In the genomic region with DNA sequence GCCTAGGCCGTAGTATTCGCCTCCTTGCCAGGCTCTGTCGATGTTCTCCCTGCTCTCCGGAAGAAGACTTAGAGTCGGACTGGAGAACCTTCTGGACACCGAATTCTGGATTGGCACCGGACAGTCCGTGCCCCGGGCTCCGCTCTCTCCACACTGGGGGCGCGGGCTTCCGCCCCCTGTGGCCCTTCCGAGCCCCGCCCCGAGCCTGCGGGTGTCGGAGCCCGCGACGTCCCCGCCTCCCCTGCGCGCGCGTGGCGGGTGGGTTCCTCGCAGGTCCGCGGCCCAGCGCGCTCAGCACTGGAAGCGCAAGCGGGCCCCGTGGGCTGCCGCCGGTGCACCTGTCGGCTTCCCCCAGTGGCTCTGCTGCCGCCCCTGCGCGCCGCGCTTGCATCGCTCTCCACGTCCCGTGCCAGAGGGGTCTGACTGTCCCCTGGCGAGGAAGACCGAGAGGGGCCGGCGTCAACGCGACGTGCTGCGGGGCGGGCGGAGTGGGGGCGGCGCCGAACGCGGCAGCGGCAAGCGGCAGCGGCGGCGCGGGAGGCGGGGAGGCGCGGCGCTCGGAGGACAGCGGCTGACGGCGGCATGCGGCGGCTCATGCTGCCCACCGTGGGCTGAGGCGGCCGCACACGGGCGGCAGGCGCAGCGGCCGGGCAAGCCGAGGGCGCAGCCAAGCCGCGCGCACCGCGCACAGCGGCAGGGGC, we compare ENCODE assay signal across 8 mouse cellular contexts. TPM values are rescaled to one million over a fixed set of nuclear protein-coding genes. Genes with fewer than 3 reads are reported as not detected.
DNase-seq lines count a peak whose midpoint lies in the region; ATAC-seq and TF ChIP-seq lines count a peak whose summit lies in the region.

No protein-coding gene starts in this region.

- peaks cover 21% of the 10 kb centered on the region for H3K4me1 ChIP-seq in heart, embryonic 12.5 days (replicated peaks)
- peaks cover 11% of the 10 kb centered on the region for H3K4me1 ChIP-seq in liver, postnatal 0 days (ENCODE audit: insufficient read depth)

- TF ChIP-seq EP300 in liver, postnatal 0 days (IDR thresholded peaks at IDR 0.05; ENCODE audit: low read depth), result no peak

- H3K9me3 ChIP-seq in heart, embryonic 12.5 days (replicated peaks), result no peaks in the 10 kb centered on the region
- H3K9me3 ChIP-seq in liver, postnatal 0 days (ENCODE audit: low read length), result no peaks in the 10 kb centered on the region

- DNase-seq in B cell, adult 2 months, result peak; percentile 19 to 35
- DNase-seq in R1 (ENCODE audit: low read depth, low spot score), result peak; percentile 50
- DNase-seq in embryo, embryonic 10 days (ENCODE audit: low spot score), result peak; percentile 45
- DNase-seq in kidney, postnatal 4 days, result peak; percentile 48 to 63
- DNase-seq in liver, postnatal 0 days, result peak; percentile 28
- peak; percentile 68 for DNase-seq in retina, postnatal 7 days (ENCODE audit: low read depth, low spot score)

- WGBS in heart, embryonic 12.5 days, result 2% methylated on average over 93 of the region's 93 CpGs
- WGBS in liver, postnatal 0 days (ENCODE audit: insufficient replicate concordance), result 4% methylated on average over 67 of the region's 93 CpGs

- peak; percentile 8; the same call in 1 of the 2 replicates for ATAC-seq in heart, embryonic 12.5 days (ENCODE audit: insufficient number of reproducible peaks, low FRiP score)
- peak; percentile 48 for ATAC-seq in liver, postnatal 0 days
- no peak for ATAC-seq in megakaryocyte-erythroid progenitor cell, adult 5-6 weeks (replicated peaks; ENCODE audit: low FRiP score, low TSS enrichment, poor library complexity, severe bottlenecking)

- H3K4me2 ChIP-seq in heart, embryonic 12.5 days, result peak overlapping the region; percentile 100
- peak overlapping the region; percentile 99 for H3K4me2 ChIP-seq in liver, postnatal 0 days (ENCODE audit: low read depth, low read length)

- peaks cover 12% of the 10 kb centered on the region; the same call in 1 of the 2 replicates for H3K36me3 ChIP-seq in heart, embryonic 12.5 days
- no peaks in the 10 kb centered on the region for H3K36me3 ChIP-seq in liver, postnatal 0 days (replicated peaks; ENCODE audit: insufficient read depth, low read length)

- H3K9ac ChIP-seq in heart, embryonic 12.5 days, result peak overlapping the region; percentile 76
- H3K9ac ChIP-seq in liver, postnatal 0 days (replicated peaks), result peak overlapping the region; percentile 51; the same call in 1 of the 2 replicates

- peaks cover 55% of the 10 kb centered on the region for H3K27me3 ChIP-seq in heart, embryonic 12.5 days (replicated peaks)
- peaks cover 23% of the 10 kb centered on the region for H3K27me3 ChIP-seq in liver, postnatal 0 days (ENCODE audit: insufficient read depth, low read length)

- no peak overlapping the region for H3K27ac ChIP-seq in heart, embryonic 12.5 days (ENCODE audit: poor library complexity, severe bottlenecking)
- H3K27ac ChIP-seq in liver, postnatal 0 days (ENCODE audit: low read depth), result no peak overlapping the region

- TF ChIP-seq CTCF in liver, postnatal 0 days (IDR thresholded peaks at IDR 0.05; ENCODE audit: low read depth), result no peak

- H3K4me3 ChIP-seq in heart, embryonic 12.5 days, result peak overlapping the region; percentile 77
- peak overlapping the region; percentile 62 for H3K4me3 ChIP-seq in liver, postnatal 0 days (ENCODE audit: low read depth, low read length)

RNA-seq across cellular contexts. Expression of a gene that starts 1.5 kb away (rescaled TPM):
- polyA plus RNA-seq in heart, embryonic 12.5 days (2016; fragmentation: Nextera tagmentation; extraction: Ambion mirVana), result 1.9 and 2.1 TPM in 2 replicates
- polyA plus RNA-seq in liver, postnatal 0 days (2015; fragmentation: Nextera tagmentation; extraction: Ambion mirVana), result 0.31 and 0.41 TPM in 2 replicates
- total RNA-seq in megakaryocyte-erythroid progenitor cell, adult 5-6 weeks (2014; fragmentation: Nextera tagmentation), result 0.42 and 1.7 TPM in 2 replicates
- 0.27 and 0.33 TPM in 2 replicates for total RNA-seq in megakaryocyte-erythroid progenitor cell, adult 5-6 weeks (2017)

RNA-seq across cellular contexts. Expression of a gene that starts 59.9 kb away (rescaled TPM):
- polyA plus RNA-seq in heart, embryonic 12.5 days (2016; fragmentation: Nextera tagmentation; extraction: Ambion mirVana), result 13.8 and 15.3 TPM in 2 replicates
- polyA plus RNA-seq in liver, postnatal 0 days (2015; fragmentation: Nextera tagmentation; extraction: Ambion mirVana), result 3.2 and 3.3 TPM in 2 replicates
- total RNA-seq in megakaryocyte-erythroid progenitor cell, adult 5-6 weeks (2014; fragmentation: Nextera tagmentation), result 4.1 and 10.1 TPM in 2 replicates
- 6.3 and 10.2 TPM in 2 replicates for total RNA-seq in megakaryocyte-erythroid progenitor cell, adult 5-6 weeks (2017)
